Mouse (Mus musculus) G1E (cell line): ENCODE data around the gene Lmln. TPM values are rescaled to one million over a fixed set of nuclear protein-coding genes. Genes with fewer than 3 reads are reported as not detected.
A peak's percentile ranks its signal among the peaks of the same experiment; 100 is the strongest.
"Not testable (repeated sequence)": the region's sequence is repeated elsewhere in the genome, so short reads cannot be mapped to it uniquely, and the experiment has no call there.

Experiments used
- ATAC-seq: 2 replicates; pipeline ENCODE4 v1.8.0; 2016; ENCODE audit warnings: mild to moderate bottlenecking; ENCODE audit not compliant: insufficient number of reproducible peaks, poor library complexity, low FRiP score, severe bottlenecking; ENCODE audit errors: extremely low read depth
- DNase-seq: peaks from one replicate; pipeline ENCODE4 v3.0.0; 2012; ENCODE audit warnings: low spot score
- H3K27me3 ChIP-seq: 2 replicates; pipeline ENCODE4 v1.6.1; 2012; ENCODE audit warnings: mild to moderate bottlenecking, low read length, inconsistent platforms; ENCODE audit not compliant: insufficient read depth
- H3K36me3 ChIP-seq: replicated peaks from 2 replicates; pipeline ENCODE3; 2012; ENCODE audit warnings: mild to moderate bottlenecking, inconsistent platforms
- H3K4me1 ChIP-seq: 2 replicates; pipeline ENCODE4 v1.6.1; 2012; ENCODE audit warnings: low read depth, low read length, inconsistent platforms, mixed read lengths; ENCODE audit not compliant: insufficient read depth
- H3K4me3 ChIP-seq: 2 replicates; pipeline ENCODE4 v1.5.1; 2012; ENCODE audit warnings: low read depth, mild to moderate bottlenecking, inconsistent platforms, low read length, moderate library complexity, mixed read lengths
- H3K9me3 ChIP-seq: replicated peaks from 2 replicates; pipeline ENCODE4 v1.6.1; 2012; ENCODE audit warnings: inconsistent platforms
- CTCF ChIP-seq: IDR thresholded peaks from 2 replicates; pipeline ENCODE4 v1.5.1; 2012; ENCODE audit warnings: low read depth, low read length, inconsistent platforms, mixed read lengths
- GATA1 ChIP-seq: IDR thresholded peaks from 2 replicates; pipeline ENCODE4 v1.6.1; 2012; ENCODE audit warnings: borderline replicate concordance, low read length, inconsistent platforms, mixed read lengths
- GATA2 ChIP-seq: IDR thresholded peaks from 2 replicates; pipeline ENCODE4 v1.6.1; 2012; ENCODE audit warnings: low read depth, low read length, inconsistent platforms, borderline replicate concordance
- POLR2AphosphoS5 ChIP-seq: IDR thresholded peaks from 2 replicates; pipeline ENCODE4 v1.6.1; 2012; ENCODE audit warnings: low read depth, low read length, inconsistent platforms; ENCODE audit not compliant: insufficient replicate concordance
- TAL1 ChIP-seq: conservative IDR thresholded peaks from 2 replicates; pipeline ENCODE4 v1.6.1; 2012; ENCODE audit warnings: low read depth, low read length, inconsistent platforms, mixed read lengths
- polyA plus RNA-seq: library from polyadenylated mRNA; stranded (reverse); fragments of >175 nt; gene quantifications from 2 replicates; pipeline ENCODE4 v1.2.3, GENCODE M21; 2012
- total RNA-seq, 2 experiments: library from RNA; stranded (forward) in 1 of 2; stranded (reverse) in 1 of 2; fragments of 200-1000 nt in 1 of 2; fragments of >200 nt in 1 of 2; fragmentation: Nextera tagmentation in 1 of 2; gene quantifications; 2 replicates each; pipeline ENCODE4 v1.2.3; 2014 to 2017

Lmln gene
- total and polyA plus RNA-seq, 3 experiments, result 0.57 to 3.2 (median 1.8) TPM

- Histone ChIP-seq H3K4me1 (peaks cover 35% of the 10 kb centered on the region), H3K36me3 (peaks cover 31% of the 10 kb centered on the region), H3K9me3 (no peaks in the 10 kb centered on the region), H3K4me3 (peak overlapping the region; percentile 95; the same call in 1 of the 2 replicates), H3K27me3 (peaks cover 13% of the 10 kb centered on the region)
- ATAC-seq (no peak), DNase-seq (no peak)
- TF ChIP-seq GATA1 (no peak), TAL1 (no peak), CTCF (no peak), GATA2 (no peak), POLR2AphosphoS5 (no peak)
Observed at GRCm38 (mm10) chr16:33055655-33056054, 6.7 kb upstream of the Lmln start.

GRCm38 (mm10) chr16:33056095-33056785 lies 6.1 kb upstream of the Lmln start, which contains the start of the genes Iqcg and Rpl35a:
Gene Iqcg, minus strand, starts transcription at chr16:33056218.
Gene Rpl35a, plus strand, starts transcription at chr16:33056453.
- DNase-seq (peak; percentile 64), ATAC-seq (peak; percentile 78)
- no peak for TF ChIP-seq CTCF
- TF ChIP-seq TAL1, result no peak
- TF ChIP-seq POLR2AphosphoS5, result 0 out of 2 replicates have a peak, but pooled peaks have one; percentile 50
- H3K4me1 ChIP-seq, result peaks cover 40% of the 10 kb centered on the region
- H3K9me3 ChIP-seq, result no peaks in the 10 kb centered on the region
- peaks cover 35% of the 10 kb centered on the region for H3K36me3 ChIP-seq
- peak within 1 kb of the TSS; percentile 95 for H3K4me3 ChIP-seq
- H3K27me3 ChIP-seq, result peaks cover 13% of the 10 kb centered on the region

GRCm38 (mm10) chr16:33056786-33057185 lies 5.5 kb upstream of the Lmln start:
- no peak for TF ChIP-seq CTCF
- no peak for TF ChIP-seq GATA2
- TF ChIP-seq POLR2AphosphoS5, result no peak
- no peak for TF ChIP-seq TAL1
- no peak for TF ChIP-seq GATA1
- Histone ChIP-seq H3K36me3 (peaks cover 35% of the 10 kb centered on the region), H3K4me3 (peak overlapping the region; percentile 95), H3K9me3 (no peaks in the 10 kb centered on the region), H3K27me3 (peaks cover 13% of the 10 kb centered on the region), H3K4me1 (peaks cover 42% of the 10 kb centered on the region)
- ATAC-seq (peak; percentile 12; the same call in 1 of the 2 replicates), DNase-seq (peak; percentile 18)

- H3K9me3 ChIP-seq, result no peaks in the 10 kb centered on the region
- TF ChIP-seq GATA2, result no peak
- TF ChIP-seq POLR2AphosphoS5, result no peak
- no peak for TF ChIP-seq TAL1
- no peak for TF ChIP-seq CTCF
- TF ChIP-seq GATA1, result no peak
- DNase-seq, result no peak
- no peak for ATAC-seq
- H3K27me3 ChIP-seq, result peaks cover 7% of the 10 kb centered on the region
- peak overlapping the region; percentile 95 for H3K4me3 ChIP-seq
- peaks cover 53% of the 10 kb centered on the region for H3K4me1 ChIP-seq
- peaks cover 35% of the 10 kb centered on the region for H3K36me3 ChIP-seq
Observed at GRCm38 (mm10) chr16:33058033-33058432, 4.3 kb upstream of the Lmln start.

- not testable (repeated sequence) for H3K27me3 ChIP-seq, H3K9me3 ChIP-seq, ATAC-seq, DNase-seq
- H3K4me1 ChIP-seq, result peaks cover 58% of the 10 kb centered on the region
- peak overlapping the region; percentile 95 for H3K4me3 ChIP-seq
- H3K36me3 ChIP-seq, result peaks cover 35% of the 10 kb centered on the region
Observed at GRCm38 (mm10) chr16:33058656-33059055, 3.7 kb upstream of the Lmln start.

GRCm38 (mm10) chr16:33059471-33059870 lies 2.9 kb upstream of the Lmln start:
- Histone ChIP-seq H3K36me3 (peaks cover 38% of the 10 kb centered on the region), H3K27me3 (peaks cover under 1% of the 10 kb centered on the region; the same call in 1 of the 2 replicates), H3K9me3 (no peaks in the 10 kb centered on the region), H3K4me1 (peaks cover 62% of the 10 kb centered on the region), H3K4me3 (peak overlapping the region; percentile 95; the same call in 1 of the 2 replicates)
- TF ChIP-seq POLR2AphosphoS5 (no peak), GATA2 (no peak), CTCF (no peak), TAL1 (no peak), GATA1 (no peak)
- DNase-seq (no peak), ATAC-seq (no peak)
